Mouse (Mus musculus): ENCODE measurements around the gene Atp10b.
"Not testable (repeated sequence)": the region's sequence is repeated elsewhere in the genome, so short reads cannot be mapped to it uniquely, and the experiment has no call there.

The Atp10b gene

DNA sequence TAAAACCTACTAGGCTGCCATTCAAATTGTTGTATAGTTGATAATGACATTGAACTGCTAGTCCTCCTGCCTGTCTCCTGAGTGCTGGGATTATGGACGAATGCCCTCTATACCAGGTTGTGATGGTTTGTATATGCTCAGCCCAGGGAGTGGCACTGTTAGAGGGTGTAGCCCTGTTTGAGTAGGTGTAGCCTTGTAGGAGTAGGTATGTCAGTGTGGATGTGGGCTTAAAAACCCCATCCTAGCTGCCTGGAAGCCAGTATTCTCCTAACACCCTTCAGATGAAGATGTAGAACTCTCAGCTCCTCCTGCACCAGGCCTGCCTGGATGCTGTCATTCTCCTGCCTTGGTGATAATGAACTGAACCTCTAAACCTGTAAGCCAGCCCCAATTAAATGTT lies at the start of gene Atp10b:
TSS of gene Atp10b (plus strand) at position 301 of the 400 bp plus-strand sequence.
- DNase-seq (ENCODE audit: low read depth, low spot score), result no peak

DNA sequence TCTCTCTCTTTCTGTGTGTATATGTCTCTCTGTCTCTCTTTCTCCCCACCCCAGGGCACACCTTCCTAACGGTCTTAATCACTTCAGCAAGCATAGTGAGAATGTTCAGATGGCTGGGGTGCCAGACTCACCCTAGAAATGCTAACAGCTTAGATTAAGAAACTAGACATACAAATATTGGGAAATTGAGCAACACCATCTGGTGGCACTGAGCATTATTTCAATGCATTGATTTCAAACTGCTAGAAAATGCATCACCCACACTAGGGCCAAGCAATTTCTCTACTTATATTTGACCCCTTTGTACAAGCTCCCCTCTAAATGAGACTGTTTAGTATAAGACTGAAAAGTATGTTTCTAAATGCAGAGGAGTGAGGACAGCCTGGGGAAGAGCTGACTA lies 48.3 kb upstream of the Atp10b start:
- DNase-seq (ENCODE audit: low read depth, low spot score), result no peak

DNA sequence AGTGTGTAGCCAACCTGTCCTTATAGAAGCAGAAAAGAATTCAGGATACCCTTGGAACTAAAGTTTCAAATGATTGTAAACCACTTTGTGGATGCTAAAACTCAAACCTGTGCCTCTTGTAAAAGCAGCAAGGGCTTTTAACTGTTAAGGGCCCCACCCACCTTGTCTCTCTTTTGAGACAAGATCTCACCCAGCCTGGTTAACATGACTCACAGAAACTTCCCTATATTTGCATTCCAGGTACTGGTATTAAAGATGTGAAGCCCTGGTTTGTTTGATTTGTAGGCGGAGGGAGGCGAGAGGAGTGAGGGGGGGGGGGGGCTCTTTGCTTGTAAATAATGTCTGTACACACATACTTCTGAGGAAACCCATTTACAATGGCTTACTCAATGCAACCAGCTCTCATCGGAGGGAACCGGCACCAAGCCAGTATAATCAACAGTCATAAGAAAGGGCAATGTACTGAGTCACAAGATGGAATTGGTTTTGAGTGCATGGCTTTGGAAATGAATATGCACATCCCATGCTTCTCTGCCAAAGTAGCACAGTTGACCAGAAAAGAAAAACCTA lies 23.7 kb upstream of the Atp10b start:
- no peak for DNase-seq (ENCODE audit: low read depth, low spot score)

DNA sequence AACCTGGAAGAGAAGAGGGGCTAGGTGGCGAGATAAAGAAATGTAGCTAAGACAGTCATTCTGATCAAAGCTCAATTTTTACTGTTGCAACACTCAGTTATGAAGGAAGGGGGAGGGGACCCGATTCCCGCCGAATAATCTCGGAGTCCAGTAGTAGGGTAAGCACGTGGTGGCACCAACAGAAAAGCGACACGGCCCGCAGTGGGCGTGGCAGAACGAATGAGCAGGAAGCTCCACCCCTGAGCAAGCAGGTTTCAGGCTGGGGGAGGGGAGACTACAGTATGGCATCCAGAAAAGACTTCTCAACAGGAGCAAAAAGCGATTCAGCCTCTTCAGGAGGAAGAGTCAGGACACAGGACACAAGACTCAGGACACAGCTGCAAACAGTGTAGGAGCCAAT lies 23.1 kb upstream of the Atp10b start:
- DNase-seq (ENCODE audit: low read depth, low spot score), result not testable (repeated sequence)

DNA sequence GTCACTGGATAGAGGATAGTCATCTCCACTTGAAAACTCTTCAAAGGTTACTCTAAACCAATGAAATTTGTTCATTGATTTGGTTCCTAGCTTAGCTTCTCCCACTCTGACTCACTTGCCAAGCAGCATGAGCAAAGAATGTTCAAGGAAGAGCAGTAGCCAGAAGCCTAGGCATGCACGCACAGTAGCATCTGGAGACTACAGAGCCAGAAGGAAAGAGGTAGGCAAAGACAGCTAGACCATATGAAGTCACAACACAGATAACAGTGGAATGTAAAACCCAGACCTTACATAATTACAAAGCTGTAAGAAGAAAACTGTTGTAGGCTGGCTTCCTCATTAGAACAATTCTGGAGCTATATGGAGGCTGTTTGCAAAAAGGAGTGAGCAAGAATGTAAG lies 8.4 kb upstream of the Atp10b start:
- no peak for DNase-seq (ENCODE audit: low read depth, low spot score)

DNA sequence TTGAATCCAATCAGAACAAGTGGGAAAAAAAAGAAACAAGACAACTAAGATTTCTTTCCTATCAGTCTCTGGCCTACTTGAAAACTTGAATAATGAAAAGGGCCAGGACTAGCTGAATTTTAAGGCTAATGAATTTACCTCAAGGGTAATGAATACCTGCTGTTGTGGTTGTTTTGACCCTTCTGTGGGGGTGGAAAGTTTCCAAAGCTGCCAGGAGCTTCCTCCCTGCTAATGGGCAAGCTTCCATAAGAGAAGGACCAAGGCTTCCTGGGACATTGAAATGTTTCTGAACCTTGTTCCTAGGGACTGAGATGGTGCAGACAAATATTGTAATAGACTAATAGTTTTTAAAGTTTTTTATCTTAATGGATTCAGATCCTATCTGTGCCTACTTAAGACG lies 6.9 kb upstream of the Atp10b start:
- DNase-seq (ENCODE audit: low read depth, low spot score), result no peak

DNA sequence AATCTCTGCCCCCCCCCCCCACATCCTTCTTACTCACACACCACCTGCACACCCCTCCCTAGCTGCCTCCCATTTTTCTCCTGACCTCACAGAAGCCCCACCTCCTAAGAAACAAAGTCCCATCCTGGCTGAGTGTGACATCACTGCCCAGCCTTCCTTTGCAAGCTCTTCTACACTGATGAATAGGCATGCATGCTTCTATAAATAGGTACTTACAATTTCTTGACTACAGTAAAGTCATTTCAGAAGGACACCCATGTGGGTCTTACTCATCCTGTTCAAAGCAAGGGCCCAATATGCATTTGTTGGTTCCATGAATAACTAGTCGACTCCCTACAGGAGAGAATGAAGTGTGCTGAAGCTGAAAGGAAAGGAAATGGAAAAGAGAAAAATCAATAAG lies 5.5 kb upstream of the Atp10b start:
- DNase-seq (ENCODE audit: low read depth, low spot score), result no peak

DNA sequence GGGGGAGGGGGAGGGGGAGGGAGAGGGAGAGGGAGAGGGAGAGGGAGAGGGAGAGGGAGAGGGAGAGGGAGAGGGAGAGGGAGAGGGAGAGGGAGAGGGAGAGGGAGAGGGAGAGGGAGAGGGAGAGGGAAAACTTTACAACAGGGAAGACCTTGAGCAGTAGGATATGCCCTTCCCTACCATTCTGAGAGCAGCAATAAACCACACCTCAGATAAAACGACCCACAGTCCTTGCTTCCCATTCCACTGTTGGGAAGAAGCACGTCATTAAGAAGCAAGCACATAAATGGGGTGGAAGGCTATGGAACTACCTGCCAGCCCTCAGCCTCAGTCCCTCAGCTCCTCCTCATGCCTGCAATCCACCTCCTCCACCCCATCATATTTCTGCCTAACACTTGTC lies 4.8 kb upstream of the Atp10b start:
- not testable (repeated sequence) for DNase-seq (ENCODE audit: low read depth, low spot score)

DNA sequence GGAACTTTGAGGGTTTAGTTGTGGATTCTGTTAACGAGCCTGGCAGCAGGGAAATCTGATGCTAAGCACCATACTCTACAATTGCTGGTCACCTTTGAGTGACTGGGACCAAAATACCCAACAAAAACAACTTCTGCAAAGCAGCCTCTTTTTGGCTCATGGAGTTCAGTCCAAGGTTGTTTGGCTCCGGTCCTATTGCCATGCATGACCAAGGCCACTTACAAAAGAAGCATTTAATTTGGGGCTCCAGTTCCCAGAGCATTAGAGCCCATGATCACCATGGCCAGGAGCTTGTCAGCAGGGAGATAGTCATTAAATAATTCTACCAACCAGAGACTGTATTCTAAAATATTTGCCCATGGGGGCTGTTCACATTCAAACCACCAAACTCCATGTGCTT lies 2.3 kb upstream of the Atp10b start:
- no peak for DNase-seq (ENCODE audit: low read depth, low spot score)

DNA sequence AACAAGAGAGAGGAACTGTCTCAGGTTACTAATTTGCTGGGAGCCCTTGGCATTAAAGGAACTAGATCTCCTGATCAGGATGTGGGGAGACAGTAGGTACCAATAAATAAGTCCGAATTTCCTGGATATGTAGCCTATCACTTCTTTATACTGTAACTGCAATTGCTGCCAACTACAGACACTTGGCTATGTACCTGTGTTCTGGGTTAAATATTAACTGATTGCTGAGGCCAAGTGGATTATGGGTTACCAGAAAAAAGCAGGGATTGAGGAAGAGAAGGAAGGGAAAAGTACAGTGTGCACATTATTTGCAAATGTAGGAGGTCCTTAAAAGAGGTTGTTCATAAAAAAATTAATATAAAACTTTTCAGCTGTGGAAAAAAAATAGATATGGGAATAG lies 1.3 kb upstream of the Atp10b start:
- no peak for DNase-seq (ENCODE audit: low read depth, low spot score)

DNA sequence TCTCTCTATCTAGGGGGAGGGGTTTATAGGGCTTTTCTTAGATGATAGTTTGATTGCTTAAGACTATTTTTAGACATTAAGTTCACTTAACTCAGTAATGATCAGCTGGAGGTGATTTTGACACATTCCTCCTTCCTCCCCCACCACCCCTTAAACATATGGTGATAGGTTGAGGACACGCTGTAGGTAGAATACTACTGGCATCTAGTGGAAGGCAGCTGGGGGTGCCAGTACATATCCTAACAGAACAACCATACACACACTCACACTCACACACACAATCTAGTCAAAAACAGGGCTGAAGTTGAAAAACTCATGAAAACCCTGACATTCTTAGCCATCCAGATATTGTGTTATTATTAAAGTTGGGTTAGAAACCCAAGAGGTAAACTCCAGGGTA lies 5.3 kb downstream of the Atp10b start:
- DNase-seq (ENCODE audit: low read depth, low spot score), result no peak

DNA sequence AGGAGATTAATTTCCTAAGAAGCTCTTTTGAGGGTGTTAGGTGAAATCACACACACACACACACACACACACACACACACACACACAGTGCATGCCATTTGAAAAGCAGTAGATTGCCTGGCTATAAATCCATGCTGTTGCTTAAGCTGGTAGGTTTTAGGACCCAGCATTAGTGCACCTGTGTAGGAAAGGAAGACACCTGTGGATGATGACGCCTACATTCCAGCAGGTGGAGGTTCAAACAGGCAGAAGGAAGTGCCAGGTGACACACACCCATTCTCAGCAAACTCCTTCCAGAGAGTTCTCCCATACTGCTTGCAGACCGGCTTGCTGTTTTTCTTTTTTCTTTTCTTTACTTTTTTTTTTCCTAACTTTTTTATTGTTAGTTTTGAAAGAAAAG lies 5.7 kb downstream of the Atp10b start:
- no peak for DNase-seq (ENCODE audit: low read depth, low spot score)

DNA sequence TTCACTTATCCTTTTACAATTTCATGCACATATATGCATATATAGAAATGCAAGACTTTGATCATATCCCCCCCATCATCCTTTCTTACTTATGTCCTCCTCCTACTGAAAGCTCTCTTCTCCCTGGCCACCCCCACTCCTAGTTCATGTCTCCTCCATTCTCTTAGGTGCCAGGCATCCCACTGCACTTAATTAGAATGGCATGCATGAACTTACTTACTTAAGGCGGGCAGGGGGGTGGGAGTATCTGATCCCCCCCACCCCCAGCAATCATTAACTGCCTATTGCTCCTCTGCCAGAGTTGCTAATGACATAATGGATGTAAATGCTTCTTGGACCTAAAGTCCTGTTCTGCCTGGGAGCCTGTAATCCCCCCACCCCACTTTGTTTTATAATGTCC lies 9.1 kb downstream of the Atp10b start:
- no peak for DNase-seq (ENCODE audit: low read depth, low spot score)

DNA sequence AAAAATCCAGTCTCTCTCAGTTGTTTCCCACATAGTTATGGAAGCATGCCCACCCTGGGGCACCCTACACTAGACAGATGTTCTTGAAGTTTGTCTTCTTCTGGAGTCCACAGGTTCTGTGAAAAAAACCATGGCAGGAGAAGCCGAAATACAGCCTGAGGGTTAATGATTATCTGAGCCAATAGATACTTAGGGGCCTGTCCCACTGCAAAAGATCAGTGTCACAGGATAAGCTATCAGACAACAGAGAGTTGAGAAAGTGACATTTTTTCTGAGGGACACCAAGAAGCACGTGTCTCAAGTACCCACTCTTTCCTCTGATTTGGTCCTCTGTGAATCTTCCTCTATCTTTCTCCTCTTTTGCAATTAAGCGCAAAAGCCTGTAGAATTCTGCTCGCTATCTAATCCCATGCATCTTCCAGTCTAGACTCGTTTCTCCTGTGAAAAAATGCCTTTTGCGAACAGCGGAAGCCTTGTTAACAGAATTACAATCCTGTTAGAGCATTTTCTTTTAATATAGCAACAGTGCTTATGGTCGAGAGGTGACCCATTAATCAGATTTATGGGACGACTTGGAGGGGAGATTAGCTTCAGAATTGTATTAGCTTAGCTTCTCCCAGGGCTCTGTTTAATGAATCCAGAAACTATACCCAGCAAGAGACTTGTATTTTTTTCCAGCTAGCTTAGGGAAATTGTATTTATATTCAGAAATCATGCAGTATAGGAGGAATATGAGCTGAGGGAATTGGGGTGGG lies 10.7 kb downstream of the Atp10b start:
- DNase-seq (ENCODE audit: low read depth, low spot score), result no peak

DNA sequence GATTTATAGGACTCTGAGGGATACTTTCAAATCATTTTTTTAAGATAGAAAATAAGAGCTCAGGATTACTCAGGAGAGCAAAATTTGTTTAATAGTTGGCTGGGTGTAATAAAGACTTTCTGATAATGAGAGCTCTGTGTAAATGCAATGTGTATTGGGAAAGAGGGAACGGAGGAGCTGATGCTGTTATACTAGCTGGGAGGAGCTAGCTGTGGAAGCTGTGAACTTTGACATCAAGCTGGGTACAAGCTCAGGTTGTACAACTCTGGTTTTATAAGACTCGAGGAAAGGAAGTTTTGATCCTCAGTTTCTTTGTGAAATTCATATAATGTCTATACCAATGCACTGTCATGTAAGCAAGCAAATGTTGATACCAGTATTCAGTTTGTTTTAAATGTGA lies 20.9 kb downstream of the Atp10b start:
- DNase-seq (ENCODE audit: low read depth, low spot score), result no peak

DNA sequence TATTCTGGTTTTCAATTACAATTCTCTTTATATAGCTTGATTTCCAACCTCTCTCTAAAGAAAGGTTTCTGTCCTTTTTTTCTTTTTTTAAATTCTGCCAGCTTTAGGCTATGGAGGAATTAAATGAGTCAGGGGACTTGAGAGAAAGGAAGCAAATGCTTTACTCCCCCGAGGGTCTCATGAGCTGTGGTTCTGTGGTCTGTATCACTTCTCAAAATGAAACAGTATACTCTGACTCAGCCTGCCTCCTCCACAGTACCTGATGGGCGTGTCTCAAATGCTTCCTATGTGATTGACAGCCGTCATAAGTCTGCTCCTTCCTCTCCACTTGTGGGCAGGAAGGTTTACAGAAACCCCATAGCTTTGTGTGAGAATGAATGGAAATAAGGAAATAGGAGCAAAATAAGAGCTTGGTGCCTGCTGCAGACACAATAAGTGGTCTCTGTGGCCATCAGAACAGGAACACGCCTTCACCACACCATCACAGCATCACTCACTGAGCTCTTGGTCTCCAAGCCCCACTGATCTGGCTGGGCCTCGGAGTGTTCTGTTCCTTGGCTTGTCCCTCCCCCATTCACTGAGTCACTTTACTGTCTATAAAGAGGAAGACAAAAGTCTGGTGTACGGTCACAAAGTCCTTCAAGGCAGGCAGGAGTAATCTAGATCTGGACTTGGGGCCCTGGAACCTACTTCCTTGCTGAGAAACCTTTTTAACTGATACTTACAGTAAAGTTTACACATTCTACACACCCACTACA lies 24.9 kb downstream of the Atp10b start:
- DNase-seq (ENCODE audit: low read depth, low spot score), result no peak

DNA sequence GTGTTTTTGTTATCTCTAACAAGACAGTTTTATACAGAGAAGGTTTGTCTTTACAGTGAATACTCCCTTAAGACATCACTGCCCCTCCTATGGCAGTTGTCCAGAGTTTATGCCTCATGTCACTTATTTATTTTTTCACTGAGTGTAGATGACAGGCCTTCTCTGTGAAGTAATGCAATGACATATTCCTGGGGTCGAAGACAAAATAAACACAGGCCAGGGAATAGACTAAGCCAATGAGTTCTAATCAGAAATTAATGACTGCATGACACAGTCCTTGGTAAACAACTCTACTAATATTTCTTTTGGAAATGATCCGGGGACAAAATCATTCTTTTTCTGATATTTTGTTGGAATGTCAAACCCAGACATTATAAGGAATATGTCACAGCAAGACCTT lies 32.7 kb downstream of the Atp10b start:
- no peak for DNase-seq (ENCODE audit: low read depth, low spot score)

DNA sequence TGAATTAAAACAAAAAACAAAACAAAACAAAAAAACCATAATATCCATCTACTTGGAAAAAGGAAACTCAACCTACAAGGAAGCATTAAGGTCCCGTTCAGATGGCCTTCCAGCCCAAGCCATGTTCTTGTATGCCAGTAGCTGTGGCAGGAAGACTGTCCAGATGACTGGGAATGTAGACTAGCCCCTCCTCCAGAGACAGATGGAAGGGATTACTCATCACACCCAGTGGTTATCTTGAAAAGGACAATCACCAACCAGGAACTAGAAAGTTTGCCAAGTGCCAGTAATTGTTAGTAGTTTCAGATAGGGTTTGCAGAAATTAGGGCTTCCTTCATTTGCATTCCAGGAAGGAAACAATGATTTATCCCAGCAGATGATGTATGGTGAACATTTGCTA lies 33.1 kb downstream of the Atp10b start:
- DNase-seq (ENCODE audit: low read depth, low spot score), result no peak

DNA sequence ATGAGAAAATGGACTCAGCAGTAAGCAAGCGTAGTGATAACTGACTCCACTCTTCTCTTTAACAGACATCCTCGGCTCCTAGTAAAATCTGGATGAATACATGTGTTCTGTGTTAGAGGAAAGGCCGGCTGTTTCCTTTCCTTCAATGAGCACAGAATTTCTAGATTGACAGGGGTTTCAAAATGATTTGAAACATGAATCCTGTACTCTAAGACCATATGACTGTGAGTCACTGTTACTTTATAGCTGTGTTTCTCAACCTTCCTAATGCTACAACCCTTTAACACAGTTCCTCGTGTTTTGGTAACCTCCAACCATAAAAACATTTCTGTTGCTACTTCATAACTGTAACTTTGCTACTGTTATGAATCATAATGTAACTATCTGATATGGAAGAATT lies 33.8 kb downstream of the Atp10b start:
- DNase-seq (ENCODE audit: low read depth, low spot score), result no peak

DNA sequence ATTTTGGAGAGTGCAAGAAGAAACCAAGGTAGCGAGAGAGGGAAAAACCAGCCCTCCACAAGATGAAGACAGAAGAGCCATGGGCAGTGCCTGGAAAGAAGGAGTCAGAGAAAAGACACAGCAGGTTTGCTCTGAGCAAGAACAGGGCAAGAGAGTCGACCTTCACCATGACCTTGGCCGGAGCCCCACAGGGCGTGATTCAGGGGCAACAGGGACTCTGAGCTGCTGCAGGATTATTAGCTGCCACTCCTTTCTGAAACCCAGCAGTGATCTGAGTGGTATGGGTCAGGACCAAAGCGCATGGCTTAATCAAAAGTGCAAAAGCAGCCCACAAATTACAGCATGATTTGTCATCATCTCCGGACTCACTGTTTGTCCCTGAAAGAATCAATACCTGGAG lies 36.6 kb downstream of the Atp10b start:
- no peak for DNase-seq (ENCODE audit: low read depth, low spot score)

DNA sequence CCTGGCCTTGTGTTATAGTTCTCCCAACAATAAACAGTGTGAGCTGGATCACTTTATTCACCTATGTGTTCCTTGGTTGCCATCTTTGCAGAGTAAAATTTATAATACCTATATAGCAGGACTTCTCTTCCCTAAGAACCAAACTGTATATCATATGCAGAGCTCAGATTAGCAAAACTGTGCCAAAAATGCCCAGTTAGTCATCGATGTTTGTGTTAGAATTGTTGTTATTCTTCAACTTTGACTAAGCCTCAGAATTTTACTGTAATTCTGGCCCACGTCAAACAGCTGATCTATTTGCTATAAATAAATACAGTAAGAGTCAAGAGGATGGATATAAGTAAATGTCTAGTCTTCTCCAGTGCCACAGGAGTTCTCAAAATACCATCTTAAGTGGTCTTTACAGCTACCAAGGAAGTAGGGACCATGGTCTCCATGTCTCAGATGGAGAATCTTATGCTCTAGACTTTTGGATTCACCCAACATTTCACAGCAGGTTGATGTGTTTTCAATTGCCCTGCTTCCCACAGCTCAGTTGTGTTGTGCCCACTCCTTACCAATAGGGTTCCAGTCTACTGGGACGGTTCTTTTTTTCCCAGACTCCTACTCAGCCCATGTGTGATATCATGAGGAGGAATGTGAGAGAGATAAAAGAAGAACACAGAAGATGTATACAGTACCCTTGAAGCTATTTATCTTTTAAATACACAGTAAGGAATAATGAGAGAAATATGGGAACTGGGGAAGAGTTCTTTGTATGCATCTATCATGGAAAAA lies 40.3 kb downstream of the Atp10b start:
- DNase-seq (ENCODE audit: low read depth, low spot score), result no peak

DNA sequence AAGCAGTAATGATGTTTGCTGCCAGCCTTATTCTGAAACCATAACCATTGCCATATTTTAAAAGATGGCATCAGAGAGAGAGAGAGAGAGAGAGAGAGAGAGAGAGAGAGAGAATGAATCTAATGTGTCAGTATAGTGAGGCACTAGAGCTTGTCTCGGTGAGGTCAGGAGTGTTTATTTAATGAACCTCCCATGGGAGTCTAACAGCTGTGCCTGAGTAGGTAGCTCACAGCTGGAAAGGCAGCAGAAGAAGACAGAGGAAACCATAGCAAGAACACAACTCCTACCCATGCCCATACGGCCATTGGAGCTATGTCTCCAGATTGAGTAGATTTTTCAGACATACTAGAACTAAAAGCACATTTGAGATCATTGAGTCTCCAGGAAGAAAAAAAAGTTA lies 49.1 kb downstream of the Atp10b start:
- DNase-seq (ENCODE audit: low read depth, low spot score), result no peak
